Mouse (Mus musculus): ENCODE measurements around the gene Slc39a3.
"Not testable (repeated sequence)": the region's sequence is repeated elsewhere in the genome, so short reads cannot be mapped to it uniquely, and the experiment has no call there.

GRCm38 (mm10) chr10:81064519-81064918, 27.3 kb upstream of the Slc39a3 start:
- TF ChIP-seq POLR2A, CTCF (IDR thresholded peaks at IDR 0.05; ENCODE audit: insufficient read depth, low read depth, low read length): not testable (repeated sequence)

Data from olfactory bulb, adult 2 months (tissue).